Mouse (Mus musculus): ENCODE data around the gene Pard6b.

DNA sequence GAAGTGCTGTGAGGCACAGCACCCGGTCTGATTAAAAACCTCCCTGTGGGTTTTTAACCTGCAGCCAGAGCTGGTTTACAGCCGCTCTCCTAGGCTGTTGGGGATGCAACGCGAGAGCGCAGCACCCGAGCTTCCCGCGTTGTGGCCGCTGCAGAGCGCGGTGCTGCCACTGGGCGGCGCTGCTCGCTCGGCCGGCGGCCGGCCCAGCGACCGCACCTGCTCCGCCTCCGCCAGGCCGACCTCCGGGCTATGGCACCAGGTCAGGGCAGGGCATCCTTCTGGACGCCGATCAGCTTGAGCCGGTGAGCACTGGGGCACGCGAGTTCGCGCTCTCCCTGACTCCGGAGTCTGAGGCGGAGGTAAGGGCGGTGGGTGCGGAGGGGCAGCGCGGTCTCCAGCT lies 36.3 kb downstream of the Pard6b start:
- TF ChIP-seq EP300 (IDR thresholded peaks at IDR 0.05; ENCODE audit: low read depth), result no peak
- peak; percentile 78 for TF ChIP-seq CTCF (IDR thresholded peaks at IDR 0.05; ENCODE audit: low read depth)
